Mouse (Mus musculus) left cerebral cortex, adult 11 months (tissue): ENCODE results near the gene Tuft1.
"Not testable (repeated sequence)": the region's sequence is repeated elsewhere in the genome, so short reads cannot be mapped to it uniquely, and the experiment has no call there.

Experiments used
- DNase-seq: peaks from one replicate; pipeline ENCODE4 v3.0.0; 2022; ENCODE audit warnings: low spot score

Gene Tuft1

GRCm38 (mm10) chr3:94659142-94659748 lies 573 bp upstream of the Tuft1 start:
- not testable (repeated sequence) for DNase-seq

DNA sequence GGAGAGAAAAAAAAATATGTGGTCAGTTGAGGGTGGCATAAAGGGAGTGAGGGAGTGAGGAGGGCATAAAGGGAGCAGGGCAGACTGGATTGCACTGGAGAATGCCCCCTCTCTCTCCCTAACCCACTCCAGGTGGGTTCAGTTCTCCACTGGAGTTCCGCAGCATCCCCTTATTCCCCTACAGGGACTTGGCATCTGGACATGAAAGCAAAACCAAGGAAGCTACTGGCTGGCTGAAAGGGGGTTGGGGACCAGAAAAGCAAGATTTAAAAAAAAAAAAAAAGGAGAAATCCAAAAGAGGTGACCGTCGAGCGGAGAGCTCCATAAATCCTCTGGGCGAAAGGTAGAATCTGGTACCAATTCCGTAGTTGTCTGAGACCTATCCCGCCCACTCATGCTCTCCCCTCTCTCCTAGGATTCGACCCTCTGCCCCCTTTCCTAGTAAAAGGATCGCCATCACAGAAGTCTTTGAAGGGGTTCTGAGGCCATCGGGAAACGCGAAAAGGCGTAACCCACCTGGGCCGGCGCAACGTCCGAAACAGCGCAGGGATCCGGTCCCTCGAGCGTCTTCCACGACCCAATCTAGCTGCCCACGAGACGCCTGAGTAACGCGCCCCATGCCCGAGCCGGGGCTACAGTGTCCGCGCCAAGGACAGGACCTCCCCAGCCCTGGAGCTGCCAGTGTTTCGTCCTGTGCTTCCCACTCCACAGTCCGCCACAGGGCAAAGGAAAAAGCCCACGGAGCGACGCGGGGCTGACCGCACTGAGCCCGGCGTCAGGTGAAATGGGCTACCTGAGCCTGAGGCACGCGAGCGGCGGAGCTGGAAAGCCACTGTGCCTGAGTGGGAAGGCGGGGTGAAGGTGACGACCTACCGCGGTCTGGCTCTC lies 576 bp downstream of the Tuft1 start:
- not testable (repeated sequence) for DNase-seq

GRCm38 (mm10) chr3:94653967-94654366 lies 4.7 kb downstream of the Tuft1 start:
- DNase-seq = not testable (repeated sequence)

GRCm38 (mm10) chr3:94650409-94650808 lies 8.3 kb downstream of the Tuft1 start:
- DNase-seq = no peak

- DNase-seq = no peak
Observed at GRCm38 (mm10) chr3:94648755-94649590, 9.7 kb downstream of the Tuft1 start.

- not testable (repeated sequence) for DNase-seq
Observed at GRCm38 (mm10) chr3:94642495-94643162, 16.0 kb downstream of the Tuft1 start, which contains the start of gene Gm10972. Gm10972 (plus strand) TSS chr3:94643112.

- no peak for DNase-seq
Observed at GRCm38 (mm10) chr3:94629876-94630275, 28.8 kb downstream of the Tuft1 start.

DNA sequence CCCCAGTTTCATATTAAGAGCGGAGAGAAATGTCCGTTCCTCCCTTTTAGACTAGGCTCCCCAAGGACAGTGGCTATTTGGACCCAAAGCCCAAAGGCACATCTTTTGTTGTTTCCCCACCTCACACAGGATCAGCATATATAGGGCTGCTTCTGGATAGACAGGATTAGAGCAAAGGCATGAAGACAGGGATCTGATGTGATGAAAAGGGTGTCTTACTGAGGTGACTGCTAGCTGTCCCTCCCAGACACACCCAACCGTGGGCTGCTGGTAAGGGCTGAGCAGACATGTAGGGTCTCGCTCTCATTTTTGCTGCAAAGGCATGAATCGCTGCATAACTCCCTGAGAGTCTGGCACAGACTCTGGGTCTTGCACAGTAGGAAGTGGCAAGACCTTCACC lies 30.0 kb downstream of the Tuft1 start:
- DNase-seq = no peak

- no peak for DNase-seq
Observed at GRCm38 (mm10) chr3:94624281-94624680, 34.4 kb downstream of the Tuft1 start.

- no peak for DNase-seq
Observed at GRCm38 (mm10) chr3:94622550-94622949, 36.1 kb downstream of the Tuft1 start.

DNA sequence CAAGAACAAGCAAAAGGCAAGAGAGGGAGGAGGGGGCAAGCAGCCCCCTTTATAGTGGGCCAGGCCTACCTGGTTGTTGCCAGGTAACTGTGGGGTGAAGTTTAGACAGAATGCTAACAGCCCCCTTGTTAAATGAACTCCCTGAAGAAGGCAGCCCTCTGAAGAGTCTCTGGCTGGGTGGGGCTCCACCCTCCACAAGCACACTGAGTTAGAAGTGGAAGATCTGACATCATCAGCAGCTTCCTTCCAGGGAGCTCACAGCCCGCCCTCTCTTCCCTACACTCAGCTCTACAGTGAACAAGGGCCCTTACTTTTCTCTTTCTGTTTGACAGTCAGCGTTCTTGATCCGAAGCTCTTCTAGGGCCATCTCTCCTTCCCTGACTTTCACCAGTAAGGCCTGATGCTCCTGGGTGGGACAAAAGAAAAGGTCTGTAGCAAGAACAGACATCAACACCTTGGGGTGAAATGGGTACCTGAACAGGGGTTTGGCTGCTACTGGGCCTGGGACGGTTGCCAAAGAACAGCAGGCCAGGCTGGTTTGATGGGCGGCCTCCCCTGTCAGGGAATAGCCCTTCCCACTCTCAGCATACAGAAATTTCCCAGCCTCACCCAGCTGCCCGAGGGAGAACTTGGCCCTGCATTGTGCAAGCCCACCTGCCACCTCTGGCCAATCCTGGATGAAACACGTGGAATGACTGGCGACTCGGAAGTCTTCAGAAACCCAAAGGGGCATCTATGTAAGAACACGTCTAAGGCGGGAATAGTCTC lies 36.7 kb downstream of the Tuft1 start:
- no peak for DNase-seq

GRCm38 (mm10) chr3:94616717-94617116 lies 42.0 kb downstream of the Tuft1 start:
- no peak for DNase-seq

- no peak for DNase-seq
Observed at GRCm38 (mm10) chr3:94613258-94613878, 45.3 kb downstream of the Tuft1 start.

GRCm38 (mm10) chr3:94612274-94612673 lies 46.4 kb downstream of the Tuft1 start:
- no peak for DNase-seq

DNA sequence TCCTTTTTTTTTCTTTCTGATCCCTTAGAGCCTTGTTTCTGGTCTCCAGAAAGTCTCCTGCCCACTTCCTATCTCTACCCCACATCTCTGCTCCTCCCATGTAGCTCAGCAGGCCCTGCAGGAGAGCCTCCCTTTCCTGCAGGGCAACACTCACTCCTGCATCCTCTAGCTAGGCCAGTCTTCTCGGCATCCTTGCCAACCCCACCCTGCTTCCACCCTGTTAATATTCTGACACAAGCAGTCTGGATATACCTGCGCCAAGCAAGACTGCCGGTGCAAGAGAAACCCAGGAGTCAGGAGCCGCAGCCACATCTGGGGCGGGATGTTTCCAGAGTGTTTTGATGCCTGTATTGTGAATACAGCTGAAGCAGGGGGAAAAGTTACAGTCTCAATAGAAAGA lies 46.8 kb downstream of the Tuft1 start:
- DNase-seq = no peak

DNA sequence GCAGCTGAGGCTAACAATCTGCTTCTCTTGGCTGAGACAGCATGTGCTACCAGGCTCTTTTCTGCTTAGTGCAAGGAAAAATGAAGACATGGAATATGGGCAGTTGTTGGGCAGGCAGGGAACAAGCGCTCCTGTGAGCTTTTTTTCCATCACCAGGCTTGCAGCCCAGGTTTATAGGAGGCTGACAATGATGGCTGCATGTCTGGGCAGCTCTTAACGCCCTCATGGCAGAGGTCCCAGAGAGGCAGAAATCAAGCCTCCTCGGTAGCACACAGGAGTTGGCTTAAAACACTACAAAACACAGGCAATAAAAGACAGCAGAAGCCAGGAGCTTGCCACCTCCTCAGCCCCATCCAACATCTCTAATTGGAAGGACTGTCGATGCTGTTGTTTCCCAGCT lies 47.3 kb downstream of the Tuft1 start:
- no peak for DNase-seq

DNA sequence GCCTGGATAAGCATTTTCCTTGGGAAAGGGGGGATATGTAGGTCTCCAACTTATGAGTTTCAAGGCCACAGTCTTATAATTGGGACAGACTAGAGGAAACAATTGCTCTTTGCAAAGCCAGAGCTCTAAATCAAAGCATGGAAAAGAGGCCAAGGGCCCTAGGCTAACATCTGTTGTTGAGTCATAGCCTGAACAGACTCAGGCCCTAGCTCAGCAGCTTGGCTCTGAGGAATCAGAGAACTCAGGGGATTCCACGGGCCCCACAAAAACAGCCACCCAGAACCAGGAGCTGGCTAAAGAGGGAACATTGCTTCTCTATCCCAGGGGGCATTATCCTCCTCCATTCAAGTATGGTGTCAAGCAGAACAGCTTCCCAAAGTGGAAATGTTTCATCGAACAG lies 48.1 kb downstream of the Tuft1 start:
- no peak for DNase-seq

DNA sequence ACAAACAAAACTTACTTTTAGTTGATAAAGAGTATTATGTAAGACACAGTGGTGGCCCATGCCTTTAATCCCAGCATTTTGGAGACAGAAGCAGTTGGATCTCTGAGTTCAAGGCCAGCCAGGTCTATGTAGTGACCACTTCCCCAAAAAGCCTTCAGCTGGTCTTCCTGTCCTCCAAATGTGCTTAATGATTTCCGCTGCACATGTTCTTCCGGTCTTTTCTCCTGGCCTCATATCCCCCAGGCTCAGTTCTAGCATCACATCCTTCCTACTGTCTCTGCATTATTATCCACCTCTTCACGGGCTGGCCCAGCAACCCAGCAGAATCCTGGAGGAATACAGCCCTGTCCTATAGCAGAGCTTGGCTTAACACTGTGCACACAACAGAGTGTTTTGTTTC lies 49.1 kb downstream of the Tuft1 start:
- no peak for DNase-seq

DNA sequence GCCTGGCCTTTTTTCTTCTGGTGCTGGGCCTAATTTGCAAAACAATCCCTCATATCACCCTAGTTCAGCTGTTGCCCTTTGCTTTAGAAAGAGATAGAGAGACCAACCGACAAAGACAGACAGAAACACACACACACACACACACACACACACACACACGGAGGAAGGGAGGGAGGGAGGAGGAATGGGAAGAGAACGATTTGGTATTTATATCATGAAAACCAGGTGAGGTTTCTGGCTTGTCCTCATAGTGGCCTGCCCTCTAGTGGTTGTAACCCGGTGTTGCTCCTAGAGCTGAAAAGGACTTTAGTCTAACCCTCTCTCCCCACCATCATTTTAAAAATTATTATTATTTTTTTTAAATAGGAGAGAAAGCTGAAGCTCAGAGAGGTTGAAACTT lies 56.7 kb downstream of the Tuft1 start:
- no peak for DNase-seq

- DNase-seq = no peak
Observed at GRCm38 (mm10) chr3:94597224-94597779, 61.4 kb downstream of the Tuft1 start.
